Mouse (Mus musculus) frontal cortex, adult (tissue): ENCODE results near the gene Slc30a4.

Experiments
- ATAC-seq: cut with Nextera tagmentation; 2 replicates; pipeline ENCODE4 v1.9.2; 2017; ENCODE audit warnings: mild to moderate bottlenecking, moderate library complexity, mixed read lengths; ENCODE audit not compliant: low TSS enrichment

Gene Slc30a4

GRCm38 (mm10) chr2:122702181-122703036, at the start of gene Slc30a4:
Gene Slc30a4, minus strand, starts transcription at chr2:122702663.
- peak; percentile 69 for ATAC-seq

- no peak for ATAC-seq
These were observed 44.0 kb upstream of the Slc30a4 start for GRCm38 (mm10) chr2:122746461-122746860.

- ATAC-seq, result 0 out of 2 replicates have a peak, but pooled peaks have one; percentile 8
These were observed 36.6 kb upstream of the Slc30a4 start for GRCm38 (mm10) chr2:122739023-122739422.

GRCm38 (mm10) chr2:122737894-122738830, 35.7 kb upstream of the Slc30a4 start, which contains the start of gene Bloc1s6:
Gene Bloc1s6, plus strand, starts transcription at chr2:122738503.
- ATAC-seq, result peak; percentile 97

- ATAC-seq, result no peak
These were observed 29.0 kb upstream of the Slc30a4 start for GRCm38 (mm10) chr2:122731456-122731855.

- ATAC-seq, result no peak
These were observed 23.1 kb upstream of the Slc30a4 start for GRCm38 (mm10) chr2:122725604-122726003.

GRCm38 (mm10) chr2:122720564-122720963, 18.1 kb upstream of the Slc30a4 start:
- peak; percentile 88 for ATAC-seq

- ATAC-seq, result no peak
These were observed 16.8 kb upstream of the Slc30a4 start for GRCm38 (mm10) chr2:122719232-122719631.

GRCm38 (mm10) chr2:122716301-122716842, 13.9 kb upstream of the Slc30a4 start:
- no peak for ATAC-seq

GRCm38 (mm10) chr2:122715148-122715692, 12.8 kb upstream of the Slc30a4 start:
- no peak for ATAC-seq

GRCm38 (mm10) chr2:122712848-122713247, 10.4 kb upstream of the Slc30a4 start:
- no peak for ATAC-seq

GRCm38 (mm10) chr2:122711911-122712310, 9.4 kb upstream of the Slc30a4 start:
- no peak for ATAC-seq

- no peak for ATAC-seq
These were observed 6.7 kb upstream of the Slc30a4 start for GRCm38 (mm10) chr2:122709156-122709555.

- no peak for ATAC-seq
These were observed 5.6 kb upstream of the Slc30a4 start for GRCm38 (mm10) chr2:122708080-122708479.

- ATAC-seq, result no peak
These were observed 2.1 kb upstream of the Slc30a4 start for GRCm38 (mm10) chr2:122704572-122704971.

- no peak; the same call in 1 of the 2 replicates for ATAC-seq
These were observed 637 bp downstream of the Slc30a4 start for GRCm38 (mm10) chr2:122701871-122702180.

GRCm38 (mm10) chr2:122701012-122701411, 1.5 kb downstream of the Slc30a4 start:
- ATAC-seq, result peak; percentile 53

GRCm38 (mm10) chr2:122697526-122697925, 4.9 kb downstream of the Slc30a4 start:
- no peak for ATAC-seq

- ATAC-seq, result no peak
These were observed 15.8 kb downstream of the Slc30a4 start for GRCm38 (mm10) chr2:122686665-122687064.

- ATAC-seq, result peak; percentile 94
These were observed 18.8 kb downstream of the Slc30a4 start for GRCm38 (mm10) chr2:122683641-122684040.

- no peak for ATAC-seq
These were observed 19.9 kb downstream of the Slc30a4 start for GRCm38 (mm10) chr2:122682520-122682919.
